Mouse (Mus musculus) bone marrow macrophage, adult 2 months (primary cell): ENCODE results near the gene Slc34a3. TPM values are rescaled to one million over a fixed set of nuclear protein-coding genes. Genes with fewer than 3 reads are reported as not detected.

Experiments
- H3K27ac ChIP-seq: 2 replicates; pipeline ENCODE4 v1.5.1; 2012; ENCODE audit warnings: low read depth, low read length; ENCODE audit not compliant: insufficient read depth
- H3K4me1 ChIP-seq: 2 replicates; pipeline ENCODE4 v1.6.1; 2012; ENCODE audit warnings: low read length; ENCODE audit not compliant: control insufficient read depth, insufficient read depth
- H3K4me3 ChIP-seq: 2 replicates; pipeline ENCODE4 v1.5.1; 2012; ENCODE audit warnings: mild to moderate bottlenecking, low read length, moderate library complexity; ENCODE audit not compliant: insufficient read depth
- CTCF ChIP-seq: IDR thresholded peaks from 2 replicates; pipeline ENCODE4 v1.5.1; 2012; ENCODE audit warnings: low read depth, mild to moderate bottlenecking, low read length, moderate library complexity
- POLR2A ChIP-seq: IDR thresholded peaks from 2 replicates; pipeline ENCODE4 v1.6.1; 2012; ENCODE audit warnings: mild to moderate bottlenecking, low read depth, low read length, borderline replicate concordance
- polyA plus RNA-seq: library from polyadenylated mRNA; stranded (reverse); fragments of >200 nt; gene quantifications from 2 replicates; pipeline ENCODE4 v1.2.4, GENCODE M21; 2012; ENCODE audit not compliant: missing spikeins, insufficient read depth, insufficient read length

Gene Slc34a3
- not detected in 2 replicates for polyA plus RNA-seq

GRCm38 (mm10) chr2:25234050-25234449 is at the start of gene Slc34a3:
Gene Slc34a3 (minus strand): TSS chr2:25234364.
- Histone ChIP-seq H3K4me1 (no peaks in the 10 kb centered on the region), H3K4me3 (no peak within 1 kb of the TSS)
- no peak for TF ChIP-seq POLR2A
- TF ChIP-seq CTCF = no peak

GRCm38 (mm10) chr2:25278928-25279882 is 45.0 kb upstream of the Slc34a3 start:
- TF ChIP-seq CTCF = peak; percentile 68
- no peak for TF ChIP-seq POLR2A
- Histone ChIP-seq H3K4me1 (no peaks in the 10 kb centered on the region), H3K27ac (no peak overlapping the region), H3K4me3 (no peak overlapping the region)

More at GRCm38 (mm10) chr2:25234050-25234449, at the start of gene Slc34a3:
- H3K27ac ChIP-seq = no peak within 1 kb of the TSS

DNA sequence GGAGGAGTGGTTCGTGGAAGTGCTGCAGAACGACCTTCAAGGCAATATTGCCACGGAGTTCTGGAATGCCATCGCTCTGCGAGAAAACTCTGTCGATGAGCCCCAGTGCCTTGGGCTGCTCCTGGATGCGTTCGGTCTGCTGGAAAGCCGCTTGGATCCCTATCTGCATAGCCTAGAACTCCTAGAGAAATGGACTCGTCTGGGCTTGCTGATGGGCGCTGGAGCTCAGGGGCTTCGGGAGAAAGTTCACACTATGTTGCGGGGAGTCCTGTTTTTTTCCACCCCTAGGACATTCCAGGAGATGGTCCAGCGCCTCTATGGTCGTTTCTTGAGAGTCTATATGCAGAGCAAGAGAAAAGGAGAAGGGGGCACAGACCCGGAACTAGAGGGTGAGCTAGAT is 38.8 kb upstream of the Slc34a3 start:
- Histone ChIP-seq H3K4me1 (peaks cover 10% of the 10 kb centered on the region), H3K4me3 (peak overlapping the region; percentile 81), H3K27ac (no peak overlapping the region)
- TF ChIP-seq POLR2A (no peak), CTCF (no peak)

DNA sequence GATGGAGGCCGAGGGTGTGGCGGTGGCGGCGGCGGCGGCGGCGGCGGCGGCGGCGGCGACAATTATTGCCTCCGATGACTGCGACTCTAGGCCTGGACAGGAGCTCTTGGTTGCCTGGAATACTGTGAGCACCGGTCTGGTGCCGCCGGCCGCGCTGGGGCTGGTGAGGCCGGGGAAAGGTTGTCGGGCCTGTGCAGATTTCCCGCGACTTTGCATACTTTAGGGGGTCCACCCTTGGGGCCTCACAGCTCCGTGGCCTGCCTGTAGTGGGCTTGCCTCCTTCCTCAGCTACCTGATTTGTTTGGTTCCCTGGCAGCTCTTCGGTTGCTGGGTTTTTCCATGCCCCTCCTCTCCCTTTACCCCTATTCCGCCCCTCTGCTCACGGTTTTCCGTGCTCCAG is 38.4 kb upstream of the Slc34a3 start:
- peak overlapping the region; percentile 81 for H3K4me3 ChIP-seq
- peaks cover 11% of the 10 kb centered on the region for H3K4me1 ChIP-seq
- TF ChIP-seq CTCF (no peak), POLR2A (0 out of 2 replicates have a peak, but pooled peaks have one; percentile 21)
- H3K27ac ChIP-seq = no peak overlapping the region; the same call in 1 of the 2 replicates

DNA sequence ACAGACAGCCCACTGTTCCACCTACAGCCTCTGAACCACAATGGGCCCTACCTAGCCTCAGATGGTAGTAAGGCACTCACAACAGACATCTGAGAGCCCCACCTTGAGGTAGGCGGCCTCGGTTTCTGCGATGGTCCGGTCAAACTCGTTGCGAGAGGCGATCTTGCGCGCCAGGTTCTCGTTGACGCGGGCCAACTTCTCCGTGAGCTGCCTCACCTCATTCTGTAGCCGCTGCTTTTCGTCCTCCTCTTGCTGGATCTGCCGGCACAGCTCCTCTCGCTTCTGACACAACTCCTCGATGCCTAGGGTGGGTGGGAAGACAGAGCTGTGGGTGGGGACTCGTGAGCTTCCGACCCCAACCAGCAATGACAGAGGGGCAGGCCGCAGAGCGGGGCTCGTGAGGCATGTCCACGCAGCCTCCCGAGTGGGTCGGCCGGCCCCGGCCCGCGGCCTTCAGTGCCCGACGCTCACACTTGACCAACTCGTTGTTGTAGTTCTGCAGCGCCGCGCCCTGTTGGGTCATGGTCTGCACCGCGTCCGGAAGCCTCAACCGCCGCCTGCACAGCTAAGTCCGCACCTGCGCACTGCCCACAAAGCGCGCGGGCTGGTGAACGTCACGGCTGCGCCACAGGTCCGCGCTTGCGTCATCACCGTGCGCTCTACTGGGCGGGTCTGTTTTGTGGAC is 37.8 kb upstream of the Slc34a3 start, which contains the start of the genes Ssna1 and Anapc2:
TSS of gene Ssna1 (minus strand) at position 612 of the 685 bp plus-strand sequence.
TSS of gene Anapc2 (plus strand) at position 652 of the 685 bp plus-strand sequence.
- peak within 1 kb of the TSS; percentile 67 for H3K27ac ChIP-seq
- TF ChIP-seq CTCF = no peak
- peak; percentile 39; the same call in 1 of the 2 replicates for TF ChIP-seq POLR2A
- H3K4me3 ChIP-seq = peak within 1 kb of the TSS; percentile 81
- peaks cover 17% of the 10 kb centered on the region for H3K4me1 ChIP-seq

DNA sequence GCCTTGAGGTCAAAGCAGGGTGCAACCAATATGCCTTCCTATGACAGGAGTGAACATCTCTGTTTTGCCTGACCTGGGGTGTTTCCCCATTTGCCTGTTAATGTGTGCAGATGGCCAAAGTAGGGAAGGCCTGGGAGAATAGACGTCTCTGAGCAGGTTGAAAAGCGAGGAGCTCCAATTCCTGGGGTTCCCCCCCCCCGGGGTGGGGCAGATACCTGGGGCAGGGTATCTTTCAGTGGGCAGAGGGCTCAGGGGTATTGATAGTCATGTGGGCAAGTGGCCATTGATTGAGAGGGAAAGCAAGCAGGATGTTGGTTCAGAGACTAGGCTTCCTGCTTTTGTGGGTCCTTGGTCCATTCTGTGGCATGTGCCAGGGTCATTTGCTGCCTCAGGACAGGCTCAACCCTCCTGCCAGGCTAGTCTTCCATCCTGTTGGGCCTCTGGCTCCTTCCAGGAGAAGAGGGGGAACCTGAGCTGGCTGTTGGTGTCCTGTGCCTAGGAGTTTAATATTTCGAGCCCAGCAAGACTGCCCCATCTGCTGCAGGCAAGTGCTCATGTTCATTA is 33.7 kb upstream of the Slc34a3 start:
- H3K27ac ChIP-seq = no peak overlapping the region
- TF ChIP-seq CTCF = no peak; the same call in 1 of the 2 replicates
- no peak for TF ChIP-seq POLR2A
- no peak overlapping the region for H3K4me3 ChIP-seq
- H3K4me1 ChIP-seq = peaks cover 49% of the 10 kb centered on the region

GRCm38 (mm10) chr2:25267241-25267640 is 33.1 kb upstream of the Slc34a3 start:
- H3K4me3 ChIP-seq = no peak overlapping the region
- TF ChIP-seq CTCF (no peak), POLR2A (no peak)

DNA sequence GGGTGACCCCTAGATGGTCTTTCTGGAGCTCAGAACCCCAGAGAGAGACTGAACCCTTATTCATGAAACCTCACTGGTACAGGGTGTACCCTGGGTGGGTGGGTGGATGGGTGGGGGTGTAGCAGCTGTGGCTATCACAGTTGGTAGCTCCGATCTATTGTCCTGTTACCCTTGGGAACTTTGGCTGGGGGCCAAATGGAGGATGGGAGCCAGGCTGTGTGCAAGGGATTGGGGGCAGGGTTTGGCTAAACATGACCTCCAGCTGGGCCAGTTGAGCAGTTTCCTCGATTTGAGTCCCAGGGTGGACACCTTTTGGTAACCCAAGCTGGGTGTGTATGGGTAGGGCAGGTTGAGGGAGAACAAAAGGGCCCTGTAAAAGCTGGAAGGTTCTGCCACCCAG is 32.6 kb upstream of the Slc34a3 start:
- no peak for TF ChIP-seq CTCF
- TF ChIP-seq POLR2A = no peak
- peaks cover 49% of the 10 kb centered on the region for H3K4me1 ChIP-seq
- peak overlapping the region; percentile 35 for H3K4me3 ChIP-seq
- no peak overlapping the region for H3K27ac ChIP-seq

More at GRCm38 (mm10) chr2:25267241-25267640, 33.1 kb upstream of the Slc34a3 start:
- no peak overlapping the region for H3K27ac ChIP-seq
- H3K4me1 ChIP-seq = peaks cover 49% of the 10 kb centered on the region

- TF ChIP-seq CTCF (no peak), POLR2A (no peak)
- peaks cover 49% of the 10 kb centered on the region for H3K4me1 ChIP-seq
- peak overlapping the region; percentile 35 for H3K4me3 ChIP-seq
- H3K27ac ChIP-seq = peak overlapping the region; percentile 30
Observed at GRCm38 (mm10) chr2:25265897-25266656, 31.9 kb upstream of the Slc34a3 start.
